Mouse (Mus musculus): ENCODE results near the gene Olfr1047.
"Not testable (repeated sequence)": the region's sequence is repeated elsewhere in the genome, so short reads cannot be mapped to it uniquely, and the experiment has no call there.

Olfr1047 gene

GRCm38 (mm10) chr2:86231301-86231700, at the start of gene Olfr1047:
TSS of gene Olfr1047 (minus strand) at chr2:86231401.
- no peak for DNase-seq (ENCODE audit: low spot score in 2 of 2)

DNA sequence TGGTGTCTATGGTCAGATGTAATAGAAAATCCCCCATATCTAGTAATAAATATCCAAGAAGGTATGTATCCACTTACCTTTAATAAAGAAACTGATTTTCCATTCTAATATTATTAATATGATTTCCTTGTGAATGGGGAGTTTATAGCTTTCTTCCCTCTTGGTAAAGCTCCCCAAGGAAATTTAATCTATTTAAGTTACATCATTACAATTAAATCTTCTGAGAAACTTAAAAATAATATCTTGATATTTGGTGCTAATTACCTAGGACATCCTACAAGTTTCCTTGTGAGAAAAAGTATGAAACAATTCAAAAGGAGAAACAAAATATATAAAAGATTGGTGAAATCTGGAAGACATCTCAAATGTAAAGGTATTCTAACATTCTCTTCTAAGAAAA, 47.8 kb upstream of the Olfr1047 start, which contains the start of gene Olfr1051:
Gene Olfr1051, minus strand, starts transcription at position 101 of the 400 bp plus-strand sequence.
- DNase-seq (ENCODE audit: low spot score in 2 of 2): not testable (repeated sequence)

DNA sequence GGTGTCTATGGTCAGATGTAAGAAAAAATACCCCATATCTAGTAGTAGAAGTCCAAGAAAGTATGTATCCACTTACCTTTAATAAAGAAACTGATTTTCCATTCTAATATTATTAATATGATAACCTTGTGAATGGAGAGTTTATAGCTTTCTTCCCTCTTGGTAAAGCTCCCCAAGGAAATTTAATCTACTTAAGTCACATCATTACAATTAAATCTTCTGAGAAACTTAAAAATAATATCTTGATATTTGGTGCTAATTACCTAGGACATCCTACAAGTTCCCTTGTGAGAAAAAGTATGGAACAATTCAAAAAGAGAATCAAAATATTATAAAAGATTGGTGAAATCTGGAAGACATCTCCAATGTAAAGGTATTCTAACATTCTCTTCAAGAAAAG, 27.0 kb upstream of the Olfr1047 start, which contains the start of gene Olfr1049:
Gene Olfr1049, minus strand, starts transcription at position 101 of the 400 bp plus-strand sequence.
- DNase-seq (ENCODE audit: low spot score in 2 of 2): not testable (repeated sequence)

DNA sequence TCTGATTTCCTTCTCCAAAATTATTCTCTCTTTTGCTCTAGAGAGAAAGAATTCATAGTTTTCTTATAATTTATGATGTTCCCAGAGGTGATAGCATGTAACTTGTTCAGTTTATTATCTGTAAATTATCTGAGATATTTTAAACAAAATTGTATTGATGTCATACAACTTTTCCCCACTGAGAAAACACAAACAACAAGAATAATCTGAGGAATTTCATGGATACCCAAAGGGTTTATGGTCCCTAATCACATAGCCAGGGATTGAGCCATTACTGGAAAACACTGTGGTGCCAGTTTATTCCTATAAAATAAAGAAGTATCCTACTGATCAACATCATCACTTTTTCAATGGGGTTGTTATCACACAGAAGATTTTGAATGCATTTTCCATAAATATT, 9.0 kb upstream of the Olfr1047 start, which contains the start of gene Olfr1048:
Gene Olfr1048, minus strand, starts transcription at position 101 of the 400 bp plus-strand sequence.
- DNase-seq (ENCODE audit: low spot score in 2 of 2): no peak

GRCm38 (mm10) chr2:86219214-86219613, 12.0 kb downstream of the Olfr1047 start, which contains the start of gene Olfr1046:
TSS of gene Olfr1046 (minus strand) at chr2:86219314.
- no peak for DNase-seq (ENCODE audit: low spot score in 2 of 2)

GRCm38 (mm10) chr2:86202909-86203308, 28.3 kb downstream of the Olfr1047 start, which contains the start of gene Olfr1045:
TSS of gene Olfr1045 (minus strand) at chr2:86203009.
- no peak for DNase-seq (ENCODE audit: low spot score in 2 of 2)

- DNase-seq (ENCODE audit: low spot score in 2 of 2): no peak
These were observed 35.3 kb downstream of the Olfr1047 start for GRCm38 (mm10) chr2:86195863-86196262.

GRCm38 (mm10) chr2:86185583-86185982, 45.6 kb downstream of the Olfr1047 start, which contains the start of gene Olfr52:
TSS of gene Olfr52 (minus strand) at chr2:86185683.
- no peak for DNase-seq (ENCODE audit: low spot score in 2 of 2)

DNA sequence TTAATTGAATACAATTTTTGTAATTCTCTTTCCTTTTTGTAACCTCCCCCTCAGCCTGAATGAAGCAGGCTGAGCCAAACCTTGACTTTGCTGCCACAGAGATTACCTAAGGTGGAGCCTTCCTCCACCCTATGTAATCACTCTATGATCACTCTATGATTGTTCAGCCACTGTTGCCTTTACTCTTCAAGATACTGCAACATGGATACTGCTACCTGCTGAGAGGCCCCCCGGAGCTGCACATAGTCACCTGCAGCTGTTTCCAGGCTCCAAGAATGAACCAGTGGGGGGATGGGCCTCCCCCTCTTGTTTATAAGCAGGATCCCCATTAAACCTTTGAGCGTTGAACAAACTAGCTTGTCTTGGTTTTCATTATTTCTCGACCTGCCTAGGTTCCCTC, 51.3 kb downstream of the Olfr1047 start:
- no peak for DNase-seq (ENCODE audit: low spot score in 2 of 2)

DNA sequence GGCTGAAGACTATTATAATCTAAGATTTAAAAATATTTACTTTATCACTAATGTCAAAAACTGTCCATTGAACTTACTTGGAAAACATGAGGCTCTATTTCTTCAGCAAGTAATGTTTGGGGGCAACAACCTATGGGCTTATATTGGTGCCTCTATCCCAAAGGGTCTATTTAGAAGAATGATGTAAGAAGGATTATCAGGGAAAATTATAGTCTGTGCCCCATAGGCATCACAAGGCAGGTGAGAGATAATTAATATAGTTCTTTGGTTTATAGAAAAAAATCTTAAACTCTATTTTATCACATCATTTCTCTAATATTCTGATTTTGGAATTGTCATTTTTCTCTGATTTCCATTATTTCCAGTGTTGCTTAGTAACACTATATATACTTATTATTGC, 53.5 kb downstream of the Olfr1047 start, which contains the start of gene Olfr1044:
Gene Olfr1044, minus strand, starts transcription at position 101 of the 400 bp plus-strand sequence.
- no peak for DNase-seq (ENCODE audit: low spot score in 2 of 2)
